Mouse (Mus musculus) forebrain, embryonic 11.5 days (tissue): Measurements from ENCODE around the gene Mrgprx1. TPM values are rescaled to one million over a fixed set of nuclear protein-coding genes. Genes with fewer than 3 reads are reported as not detected.

Experiments
- polyA plus RNA-seq: library from polyadenylated mRNA; unstranded; fragments of >200 nt; fragmentation: Nextera tagmentation; extraction: Ambion mirVana; gene quantifications from 2 replicates; pipeline ENCODE4 v1.2.1, GENCODE M21; 2014

Gene Mrgprx1
- polyA plus RNA-seq, 1 experiment from 2014 or later = not detected

Other genes with a start within 250 kb of the Mrgprx1 start
- gene Mrgpra4, start 45.5 kb downstream of the Mrgprx1 start, polyA plus RNA-seq = not detected in 2 replicates
- gene Mrgprb5, start 141.4 kb upstream of the Mrgprx1 start, polyA plus RNA-seq = not detected in 2 replicates
- gene Mrgprb4, start 171.7 kb upstream of the Mrgprx1 start, polyA plus RNA-seq = not detected in 2 replicates